Mouse (Mus musculus) hindbrain, embryonic 13.5 days (tissue): ENCODE data around the gene Gm36028. TPM values are rescaled to one million over a fixed set of nuclear protein-coding genes. Genes with fewer than 3 reads are reported as not detected.

ENCODE experiments used
- ATAC-seq: fragments of 200-750 bp; cut with Nextera tagmentation; 2 replicates; pipeline ENCODE4 v1.8.0; 2017; ENCODE audit warnings: moderate TSS enrichment; ENCODE audit not compliant: low FRiP score
- H3K27ac ChIP-seq: fragments of 300-500 bp; sonication (generic); 2 replicates; pipeline ENCODE4 v1.5.1; 2015; ENCODE audit warnings: inconsistent platforms, mild to moderate bottlenecking, moderate library complexity
- H3K27me3 ChIP-seq: fragments of 300-500 bp; sonication (generic); 2 replicates; pipeline ENCODE4 v1.6.1; 2015; ENCODE audit warnings: mild to moderate bottlenecking, inconsistent platforms
- H3K36me3 ChIP-seq: fragments of 300-500 bp; sonication (generic); 2 replicates; pipeline ENCODE4 v1.6.1; 2015; ENCODE audit warnings: mild to moderate bottlenecking, inconsistent platforms
- H3K4me1 ChIP-seq: fragments of 300-500 bp; sonication (generic); replicated peaks from 2 replicates; pipeline ENCODE4 v1.6.1; 2015; ENCODE audit warnings: inconsistent platforms
- H3K4me2 ChIP-seq: fragments of 300-500 bp; sonication (generic); 2 replicates; pipeline ENCODE4 v1.6.1; 2015; ENCODE audit warnings: inconsistent platforms, mild to moderate bottlenecking, moderate library complexity
- H3K4me3 ChIP-seq: fragments of 300-500 bp; sonication (generic); 2 replicates; pipeline ENCODE4 v1.5.1; 2015; ENCODE audit warnings: mild to moderate bottlenecking, inconsistent platforms
- H3K9ac ChIP-seq: fragments of 300-500 bp; sonication (generic); 2 replicates; pipeline ENCODE4 v1.6.1; 2015; ENCODE audit warnings: mild to moderate bottlenecking, inconsistent platforms
- H3K9me3 ChIP-seq: fragments of 300-500 bp; sonication (generic); 2 replicates; pipeline ENCODE4 v1.6.1; 2016; ENCODE audit warnings: inconsistent platforms
- WGBS: fragments of 180-500 bp; shearing (Covaris S2); methylation state at CpG from one replicate; pipeline ENCODE4 v1.1.7; 2015; 5-methylcytosine and 5-hydroxymethylcytosine counted together
- polyA plus RNA-seq: library from polyadenylated mRNA; unstranded; fragments of >200 nt; fragmentation: Nextera tagmentation; extraction: Ambion mirVana; gene quantifications from 2 replicates; pipeline ENCODE4 v1.2.1, GENCODE M21; 2015

The Gm36028 gene
- not detected in 2 replicates for polyA plus RNA-seq

DNA sequence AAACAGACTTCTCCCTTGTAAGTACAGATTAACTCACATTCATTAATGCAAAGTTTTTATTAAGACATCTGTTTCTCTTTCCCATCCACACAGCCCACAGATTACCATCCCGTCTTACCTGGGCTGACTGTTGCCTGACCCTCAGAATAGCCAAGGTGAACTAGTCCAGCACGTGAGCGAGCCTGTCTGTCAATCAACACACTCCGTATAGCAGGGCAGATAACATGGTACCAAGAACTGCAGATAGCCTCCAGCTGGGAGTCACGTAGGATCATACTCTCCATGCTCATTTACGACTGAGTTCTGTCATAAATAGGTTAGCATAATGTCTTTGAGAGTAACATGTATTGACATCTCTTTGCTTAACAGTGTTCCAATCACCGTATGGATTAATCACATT, at the start of gene Gm36028:
TSS of gene Gm36028 (minus strand) at position 118 of the 400 bp plus-strand sequence.
- no peak for ATAC-seq
- Histone ChIP-seq H3K4me1 (peaks cover 5% of the 10 kb centered on the region; the same call in 1 of the 2 replicates), H3K9ac (no peak within 1 kb of the TSS), H3K4me3 (no peak within 1 kb of the TSS), H3K27ac (no peak within 1 kb of the TSS), H3K36me3 (no peaks in the 10 kb centered on the region), H3K4me2 (no peak within 1 kb of the TSS), H3K27me3 (no peaks in the 10 kb centered on the region), H3K9me3 (no peaks in the 10 kb centered on the region)
- WGBS = 87% methylated on average over 7 of the region's 7 CpGs

DNA sequence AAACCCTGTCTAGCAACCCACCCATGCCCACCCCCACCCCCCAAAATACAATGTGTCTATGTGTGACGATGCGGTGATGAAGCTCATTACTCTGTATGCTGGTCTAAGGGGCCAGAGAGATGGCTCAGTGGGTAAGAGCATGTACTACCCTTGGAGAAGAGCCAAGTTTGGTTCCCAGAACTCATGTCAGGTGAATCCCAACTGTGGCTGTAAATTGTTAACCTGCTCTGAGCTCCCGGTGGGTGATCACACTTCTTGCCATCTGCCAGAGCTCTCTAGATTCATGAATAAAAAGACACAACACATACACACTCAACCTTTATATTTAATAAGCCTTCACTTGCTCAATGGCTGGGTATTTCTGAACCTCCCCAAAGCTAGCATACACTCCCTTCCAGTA, 45.5 kb upstream of the Gm36028 start:
- Histone ChIP-seq H3K36me3 (no peaks in the 10 kb centered on the region), H3K4me1 (no peaks in the 10 kb centered on the region), H3K9me3 (no peaks in the 10 kb centered on the region), H3K4me3 (no peak overlapping the region), H3K27me3 (no peaks in the 10 kb centered on the region), H3K9ac (no peak overlapping the region), H3K27ac (no peak overlapping the region), H3K4me2 (no peak overlapping the region)
- ATAC-seq = no peak
- 97% methylated on average over 3 of the region's 3 CpGs for WGBS

DNA sequence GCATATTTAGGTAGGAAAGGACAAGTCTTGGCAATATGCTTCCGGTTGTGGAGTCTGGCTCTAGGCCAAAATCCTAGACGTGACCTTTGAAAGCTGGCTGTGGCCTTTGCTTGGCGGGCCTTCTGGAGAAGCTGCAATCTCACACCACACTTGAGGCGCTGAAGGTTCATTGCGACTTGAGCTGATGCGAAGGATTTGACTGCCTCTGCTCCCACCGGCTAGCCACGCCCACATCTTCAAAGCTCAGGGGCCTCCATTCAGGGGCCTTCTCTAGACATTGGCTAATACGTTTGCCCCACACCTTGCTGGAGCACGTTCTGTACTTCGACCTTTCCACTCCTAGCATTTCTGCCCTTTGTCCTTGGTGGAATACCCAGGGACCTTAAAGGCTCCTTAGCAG, 40.4 kb upstream of the Gm36028 start:
- no peak overlapping the region for H3K27ac ChIP-seq
- no peak overlapping the region for H3K9ac ChIP-seq
- no peak overlapping the region for H3K4me3 ChIP-seq
- no peaks in the 10 kb centered on the region for H3K27me3 ChIP-seq
- ATAC-seq = no peak
- no peaks in the 10 kb centered on the region for H3K36me3 ChIP-seq
- WGBS = 51% methylated on average over 11 of the region's 11 CpGs
- 0 out of 2 replicates have a peak, but pooled peaks cover 3% of the 10 kb centered on the region for H3K4me1 ChIP-seq
- H3K4me2 ChIP-seq = no peak overlapping the region
- H3K9me3 ChIP-seq = no peaks in the 10 kb centered on the region

DNA sequence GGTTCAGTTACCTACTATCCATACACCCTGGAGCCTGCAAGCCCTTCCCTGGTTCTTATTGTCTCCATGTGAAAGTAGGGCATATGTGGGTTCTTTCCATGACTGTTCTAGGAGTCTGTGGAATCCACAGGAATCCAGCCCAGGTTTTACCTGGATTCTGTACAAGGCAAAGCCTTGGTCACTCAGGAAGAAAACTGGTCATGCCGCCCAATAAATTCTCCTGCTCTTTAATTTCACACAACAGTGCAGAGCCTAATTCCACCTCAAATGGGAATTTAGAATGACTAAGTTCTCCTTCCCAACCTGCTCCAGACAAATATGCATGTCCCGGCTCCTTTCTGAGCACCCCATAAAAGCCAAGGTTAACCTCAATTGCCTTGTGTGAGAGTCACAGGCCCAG, 38.4 kb upstream of the Gm36028 start:
- Histone ChIP-seq H3K9ac (no peak overlapping the region), H3K36me3 (no peaks in the 10 kb centered on the region), H3K27me3 (no peaks in the 10 kb centered on the region), H3K4me3 (no peak overlapping the region), H3K27ac (no peak overlapping the region), H3K4me2 (no peak overlapping the region), H3K9me3 (no peaks in the 10 kb centered on the region), H3K4me1 (0 out of 2 replicates have a peak, but pooled peaks cover 3% of the 10 kb centered on the region)
- 30% methylated on average over 2 of the region's 2 CpGs for WGBS
- ATAC-seq = no peak

DNA sequence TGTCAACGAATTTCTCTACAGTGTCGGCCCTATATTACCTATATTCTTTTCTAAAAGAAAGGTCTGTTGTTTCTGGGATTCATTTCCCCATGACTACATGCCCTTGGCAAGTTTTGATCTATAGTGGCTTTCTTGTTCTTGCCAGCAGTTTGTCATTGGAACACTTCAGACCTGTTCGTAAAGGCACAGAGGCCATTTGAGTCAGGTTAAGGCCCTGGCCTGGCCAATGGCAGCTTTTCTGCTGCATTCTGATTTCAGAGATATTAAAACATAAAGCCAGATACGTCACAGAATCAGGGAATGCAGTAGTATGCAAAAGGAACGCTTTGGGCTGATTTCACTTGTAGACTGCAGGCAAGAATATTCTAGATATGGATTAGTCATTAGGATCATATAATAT, 37.8 kb upstream of the Gm36028 start:
- WGBS = 80% methylated on average over 5 of the region's 5 CpGs
- ATAC-seq = no peak
- H3K36me3 ChIP-seq = no peaks in the 10 kb centered on the region
- H3K9me3 ChIP-seq = no peaks in the 10 kb centered on the region
- no peak overlapping the region for H3K27ac ChIP-seq
- no peak overlapping the region for H3K9ac ChIP-seq
- H3K4me1 ChIP-seq = 0 out of 2 replicates have a peak, but pooled peaks cover 3% of the 10 kb centered on the region
- H3K4me2 ChIP-seq = no peak overlapping the region
- no peak overlapping the region for H3K4me3 ChIP-seq
- no peaks in the 10 kb centered on the region for H3K27me3 ChIP-seq

DNA sequence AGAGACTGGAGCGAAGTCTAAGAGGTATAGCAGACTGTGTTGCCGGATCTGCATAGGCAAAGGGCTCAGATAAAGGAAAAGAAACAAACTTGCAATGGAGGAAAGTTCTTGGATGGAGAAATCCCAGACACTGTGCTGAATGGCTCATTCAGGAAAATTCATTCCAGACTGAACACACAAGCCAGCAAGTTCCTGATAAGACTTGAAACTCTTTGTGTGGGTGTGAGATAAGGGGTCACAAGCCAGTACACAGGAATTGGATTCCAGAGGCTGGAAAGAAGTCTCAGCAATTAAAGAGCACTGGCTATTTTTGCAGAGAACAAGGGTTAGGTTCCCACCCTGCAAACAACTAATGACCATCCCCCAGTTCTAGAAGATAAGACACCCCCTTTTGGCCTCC, 33.0 kb upstream of the Gm36028 start:
- 96% methylated on average over 2 of the region's 2 CpGs for WGBS
- H3K36me3 ChIP-seq = no peaks in the 10 kb centered on the region
- peaks cover 10% of the 10 kb centered on the region for H3K4me1 ChIP-seq
- no peak overlapping the region for H3K4me2 ChIP-seq
- no peak overlapping the region for H3K9ac ChIP-seq
- H3K4me3 ChIP-seq = no peak overlapping the region
- H3K27me3 ChIP-seq = no peaks in the 10 kb centered on the region
- ATAC-seq = no peak
- H3K9me3 ChIP-seq = no peaks in the 10 kb centered on the region
- no peak overlapping the region for H3K27ac ChIP-seq

DNA sequence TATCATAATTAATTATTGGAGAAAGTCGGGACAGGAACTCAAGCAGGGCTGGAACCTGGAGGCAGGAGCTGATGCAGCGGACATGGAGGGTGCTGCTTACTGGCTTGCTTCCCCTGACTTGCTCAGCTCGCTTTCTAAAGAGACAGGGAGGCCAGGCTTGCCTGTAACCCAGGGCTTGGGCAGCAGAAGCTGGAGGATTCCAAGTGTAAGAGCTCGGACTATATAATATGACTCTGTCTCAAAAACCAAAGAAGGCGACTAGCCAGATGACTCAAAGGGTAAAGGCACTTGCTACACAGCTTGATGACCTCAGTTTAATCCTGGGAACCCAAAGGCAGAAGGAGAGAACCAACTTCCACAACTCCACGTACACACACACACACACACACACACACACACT, 32.4 kb upstream of the Gm36028 start:
- no peak overlapping the region for H3K9ac ChIP-seq
- H3K4me3 ChIP-seq = no peak overlapping the region
- H3K9me3 ChIP-seq = no peaks in the 10 kb centered on the region
- H3K36me3 ChIP-seq = no peaks in the 10 kb centered on the region
- WGBS = 71% methylated on average over 6 of the region's 6 CpGs
- peaks cover 10% of the 10 kb centered on the region for H3K4me1 ChIP-seq
- no peak for ATAC-seq
- no peaks in the 10 kb centered on the region for H3K27me3 ChIP-seq
- H3K4me2 ChIP-seq = no peak overlapping the region
- peak overlapping the region; percentile 30 for H3K27ac ChIP-seq

DNA sequence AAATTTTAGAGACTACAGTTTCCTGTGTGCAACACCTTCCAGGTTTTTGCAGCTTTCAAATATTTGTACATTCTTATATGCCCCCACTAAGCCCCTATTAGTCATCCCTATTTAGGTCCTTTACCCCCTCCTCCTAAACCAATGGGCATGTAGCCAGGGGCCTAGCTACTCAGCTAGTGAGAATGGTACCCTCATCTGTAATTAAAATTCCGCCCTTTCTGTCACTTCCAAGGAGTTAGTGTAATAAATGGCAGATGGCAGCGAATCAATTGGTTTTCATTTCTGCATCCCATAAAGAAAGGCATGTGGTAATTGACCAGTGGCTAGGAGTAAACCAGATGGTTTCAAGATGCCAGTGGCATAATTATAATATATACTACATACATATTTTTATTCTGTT, 31.7 kb upstream of the Gm36028 start:
- Histone ChIP-seq H3K27me3 (no peaks in the 10 kb centered on the region), H3K36me3 (no peaks in the 10 kb centered on the region), H3K9ac (no peak overlapping the region), H3K4me1 (peaks cover 10% of the 10 kb centered on the region), H3K9me3 (no peaks in the 10 kb centered on the region), H3K4me2 (no peak overlapping the region), H3K27ac (no peak overlapping the region), H3K4me3 (no peak overlapping the region)
- no peak for ATAC-seq
- 33% methylated on average over 2 of the region's 2 CpGs for WGBS

DNA sequence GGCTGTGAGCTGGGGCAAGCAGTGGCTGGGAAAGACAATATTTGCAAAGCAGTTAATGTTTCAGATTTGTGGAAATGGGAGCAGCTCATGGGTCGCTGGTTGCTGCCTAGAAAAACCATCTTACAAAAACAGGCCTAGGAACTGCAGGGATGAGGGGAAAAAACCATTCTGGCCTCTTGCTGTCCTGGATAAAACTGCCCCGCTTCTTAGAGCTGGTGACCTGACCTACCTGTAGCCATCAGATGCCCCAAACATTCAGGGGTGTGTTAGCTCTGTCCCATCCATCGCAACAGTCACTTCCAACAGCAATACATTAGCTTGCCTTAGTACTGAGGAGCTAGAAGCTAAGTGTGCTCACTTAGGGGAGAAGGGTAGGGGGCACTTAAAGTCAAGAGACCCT, 28.0 kb upstream of the Gm36028 start:
- no peak overlapping the region for H3K4me2 ChIP-seq
- 89% methylated on average over 3 of the region's 3 CpGs for WGBS
- H3K9ac ChIP-seq = no peak overlapping the region
- H3K36me3 ChIP-seq = peaks cover 4% of the 10 kb centered on the region
- no peak overlapping the region for H3K4me3 ChIP-seq
- no peak overlapping the region for H3K27ac ChIP-seq
- no peak for ATAC-seq
- H3K9me3 ChIP-seq = no peaks in the 10 kb centered on the region
- H3K4me1 ChIP-seq = peaks cover 10% of the 10 kb centered on the region
- no peaks in the 10 kb centered on the region for H3K27me3 ChIP-seq

DNA sequence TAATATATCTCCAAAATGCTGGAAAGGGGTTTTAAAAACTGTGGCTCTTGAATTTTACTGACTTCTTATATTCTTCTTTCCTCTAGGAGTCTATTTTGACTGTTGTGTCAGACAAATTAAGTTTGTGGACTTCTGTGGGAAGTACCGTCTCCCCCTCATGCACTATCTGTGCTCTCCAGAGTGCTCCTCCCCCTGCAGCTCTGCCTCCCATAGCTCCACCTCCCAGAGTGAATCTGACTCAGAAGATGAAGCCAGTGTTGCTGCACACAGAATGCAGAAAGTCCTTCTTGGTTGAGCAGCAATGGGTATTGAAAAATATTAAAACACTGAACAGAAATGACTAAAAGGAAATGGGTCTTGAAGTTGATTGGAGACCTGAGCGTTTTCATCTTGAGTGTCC, 20.2 kb upstream of the Gm36028 start:
- 85% methylated on average over 2 of the region's 2 CpGs for WGBS

DNA sequence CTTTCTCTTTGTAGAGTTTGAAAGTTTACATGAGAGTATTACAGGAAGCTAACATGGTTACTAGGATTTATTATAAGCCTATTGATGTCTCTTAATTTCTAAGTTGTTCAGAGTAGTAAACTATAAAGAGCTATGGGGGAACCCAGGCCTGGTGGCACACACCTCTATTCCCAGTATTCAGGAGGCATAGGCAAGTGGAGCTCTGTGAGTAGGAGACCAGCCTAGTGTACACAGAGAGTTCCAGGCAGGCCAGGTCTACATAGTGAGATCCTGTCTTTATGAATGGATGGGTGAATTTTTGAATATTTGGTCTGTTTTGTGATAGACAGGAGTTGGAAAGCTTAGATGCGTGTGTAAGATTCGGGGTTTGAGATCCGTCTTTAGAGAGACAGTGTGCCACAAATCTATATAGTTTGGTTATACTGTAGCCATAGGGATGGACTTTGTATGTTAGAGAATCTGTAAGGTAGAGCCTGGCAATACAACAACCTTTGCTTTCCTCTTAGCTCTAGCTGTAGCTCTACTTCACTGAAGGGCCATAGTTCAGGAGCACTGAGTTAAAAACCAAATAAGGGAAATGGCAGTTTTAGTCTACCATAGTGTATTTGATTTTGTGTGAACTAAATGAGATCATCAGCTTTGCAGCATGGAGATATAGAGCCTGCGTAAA, 18.9 kb upstream of the Gm36028 start:
- Histone ChIP-seq H3K27ac (no peak overlapping the region), H3K4me3 (no peak overlapping the region), H3K27me3 (no peaks in the 10 kb centered on the region), H3K9ac (no peak overlapping the region), H3K9me3 (no peaks in the 10 kb centered on the region), H3K4me2 (no peak overlapping the region), H3K4me1 (peaks cover 12% of the 10 kb centered on the region), H3K36me3 (peaks cover 59% of the 10 kb centered on the region)
- ATAC-seq = no peak
- WGBS = 95% methylated on average over 4 of the region's 4 CpGs

More for the DNA sequence above, 20.2 kb upstream of the Gm36028 start:
- peaks cover 8% of the 10 kb centered on the region for H3K4me1 ChIP-seq
- H3K4me2 ChIP-seq = no peak overlapping the region
- H3K9me3 ChIP-seq = no peaks in the 10 kb centered on the region
- ATAC-seq = no peak
- no peak overlapping the region for H3K4me3 ChIP-seq
- no peak overlapping the region for H3K9ac ChIP-seq
- H3K27ac ChIP-seq = no peak overlapping the region
- H3K27me3 ChIP-seq = no peaks in the 10 kb centered on the region
- peaks cover 59% of the 10 kb centered on the region for H3K36me3 ChIP-seq

DNA sequence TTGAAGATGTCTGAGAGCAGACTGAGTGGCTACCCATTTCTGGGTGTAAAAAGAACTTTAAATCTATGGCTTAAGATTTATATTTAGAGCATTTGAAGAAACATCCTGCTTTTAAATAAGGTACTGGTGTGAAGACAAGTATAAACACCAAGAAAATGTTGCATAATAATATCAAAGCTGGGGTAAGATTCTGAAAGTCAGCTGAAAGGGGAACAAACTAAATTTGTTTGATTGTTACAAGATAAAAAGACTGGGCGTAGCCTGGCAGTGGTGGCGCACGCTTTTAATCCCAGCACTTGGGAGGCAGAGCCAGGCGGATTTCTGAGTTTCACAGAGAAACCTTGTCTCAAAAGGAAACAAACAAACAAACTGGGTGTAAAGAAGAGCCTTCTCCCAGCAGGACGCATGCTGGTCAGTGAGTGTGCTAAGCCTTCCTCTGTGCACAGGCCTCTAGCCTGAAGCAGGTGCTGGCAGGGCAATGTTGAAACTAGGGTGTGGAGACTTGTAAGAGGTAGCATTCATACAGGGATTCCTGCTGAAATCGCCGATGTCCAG, 18.1 kb upstream of the Gm36028 start:
- no peak overlapping the region for H3K9ac ChIP-seq
- WGBS = 89% methylated on average over 7 of the region's 7 CpGs
- H3K36me3 ChIP-seq = peaks cover 55% of the 10 kb centered on the region
- no peak for ATAC-seq
- H3K4me3 ChIP-seq = no peak overlapping the region
- H3K27ac ChIP-seq = no peak overlapping the region
- no peak overlapping the region for H3K4me2 ChIP-seq
- H3K4me1 ChIP-seq = peaks cover 16% of the 10 kb centered on the region
- no peaks in the 10 kb centered on the region for H3K27me3 ChIP-seq
- no peaks in the 10 kb centered on the region for H3K9me3 ChIP-seq

DNA sequence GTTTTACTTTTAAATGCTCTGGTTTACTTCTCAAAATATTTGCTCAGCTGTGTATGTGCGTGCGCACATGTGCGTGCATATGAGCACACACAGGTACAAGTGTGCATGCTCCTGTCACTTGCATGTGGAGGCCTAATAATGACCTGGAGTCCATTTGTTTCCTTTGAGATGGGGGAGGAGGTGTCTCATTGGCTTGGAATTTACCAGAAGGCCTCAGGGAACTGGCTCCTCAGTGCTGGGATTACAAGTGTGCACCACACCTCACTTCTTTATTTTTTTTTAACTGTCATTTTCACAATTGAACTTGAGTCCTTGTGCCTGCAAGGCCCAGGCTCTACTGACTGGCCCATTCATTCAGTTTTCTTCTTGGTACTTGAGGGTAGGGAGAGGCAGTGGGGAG, 16.5 kb upstream of the Gm36028 start:
- Histone ChIP-seq H3K4me1 (peaks cover 25% of the 10 kb centered on the region), H3K9me3 (no peaks in the 10 kb centered on the region), H3K36me3 (peaks cover 39% of the 10 kb centered on the region), H3K4me3 (no peak overlapping the region), H3K4me2 (no peak overlapping the region), H3K9ac (no peak overlapping the region), H3K27me3 (no peaks in the 10 kb centered on the region), H3K27ac (no peak overlapping the region)
- WGBS = over 99% methylated on average over 3 of the region's 3 CpGs
- ATAC-seq = no peak
